Mouse (Mus musculus) kidney, adult 18-20 months (tissue): ENCODE measurements around the gene Srgn.
"Not testable (repeated sequence)": the region's sequence is repeated elsewhere in the genome, so short reads cannot be mapped to it uniquely, and the experiment has no call there.

ENCODE experiments used
- DNase-seq: peaks from one replicate; pipeline ENCODE4 v3.0.0; 2021

The Srgn gene

DNA sequence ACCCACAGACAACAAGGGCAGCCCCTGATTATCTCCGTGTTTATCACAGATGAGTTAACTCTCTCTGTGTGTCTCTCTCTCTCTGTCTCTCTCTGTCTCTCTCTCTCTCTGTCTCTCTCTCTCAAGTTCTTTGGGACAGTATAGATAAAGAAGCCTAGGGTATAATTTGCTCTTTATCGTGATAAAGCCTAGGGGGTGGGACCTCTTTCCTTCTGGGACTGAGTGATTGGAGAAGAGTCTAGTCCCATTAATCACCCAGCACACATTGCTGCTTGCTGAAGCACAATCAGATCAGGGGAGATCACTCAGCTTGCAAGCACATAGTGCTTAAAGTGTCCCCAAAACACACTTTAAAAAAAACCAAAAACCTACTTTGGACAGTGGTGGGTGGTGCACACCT, 6.3 kb downstream of the Srgn start:
- no peak for DNase-seq

DNA sequence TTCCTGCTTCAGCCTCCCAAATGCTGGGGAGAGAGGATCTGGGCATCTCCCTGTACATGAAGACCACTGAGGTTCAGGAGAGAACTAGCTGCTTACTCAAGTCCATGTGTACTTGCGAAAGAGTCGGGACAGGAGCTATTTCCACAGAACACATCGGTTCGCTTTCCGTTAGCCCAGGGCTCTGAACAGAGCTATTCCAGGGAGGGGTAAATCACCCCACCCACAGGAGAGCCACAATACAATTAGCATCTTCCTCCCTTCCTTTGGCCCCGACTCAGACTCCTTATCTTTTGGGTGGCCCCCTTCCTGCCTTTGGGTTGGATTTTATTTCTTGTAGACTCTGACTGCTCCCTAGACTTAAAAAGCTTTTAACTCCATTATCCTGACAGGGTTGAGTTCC, 9.7 kb downstream of the Srgn start:
- no peak for DNase-seq

DNA sequence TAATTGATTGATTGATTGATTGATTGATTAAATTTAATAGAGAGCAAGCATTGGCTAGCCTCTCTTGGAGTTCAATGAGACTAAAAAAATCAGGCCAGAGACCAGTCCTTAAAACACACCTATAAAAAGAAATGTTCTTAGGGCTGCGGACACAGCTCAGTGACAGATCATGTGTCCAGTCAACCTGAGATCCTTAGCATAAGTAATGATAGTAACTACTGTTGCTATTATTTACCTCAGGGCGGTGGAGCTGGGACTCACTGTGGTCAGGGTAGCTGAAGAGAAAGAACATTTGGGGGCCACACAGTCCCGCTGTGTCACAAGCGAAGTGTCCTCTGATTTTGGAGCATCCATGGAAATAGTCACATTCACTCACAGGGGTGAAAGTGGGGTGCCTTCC, 14.4 kb downstream of the Srgn start:
- no peak for DNase-seq

DNA sequence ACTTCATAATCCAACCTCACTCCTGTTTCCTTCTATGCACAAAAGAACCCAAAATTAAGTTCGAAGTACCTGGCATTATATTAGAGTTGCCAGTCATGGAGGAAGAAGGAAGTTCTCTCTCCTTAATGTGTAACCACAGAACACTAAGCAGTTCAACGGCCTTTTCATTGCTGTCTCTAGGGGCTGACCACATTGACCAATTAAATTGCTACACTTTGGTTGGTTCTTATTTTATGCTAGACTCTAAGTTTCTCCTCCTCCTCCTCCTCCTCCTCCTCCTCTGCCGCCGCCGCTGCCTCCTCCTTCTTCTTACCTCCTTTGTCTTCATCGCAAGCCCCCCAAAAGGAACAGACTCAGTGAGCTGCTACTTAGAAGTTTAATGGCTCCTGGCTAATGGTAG, 15.7 kb downstream of the Srgn start:
- DNase-seq, result no peak

DNA sequence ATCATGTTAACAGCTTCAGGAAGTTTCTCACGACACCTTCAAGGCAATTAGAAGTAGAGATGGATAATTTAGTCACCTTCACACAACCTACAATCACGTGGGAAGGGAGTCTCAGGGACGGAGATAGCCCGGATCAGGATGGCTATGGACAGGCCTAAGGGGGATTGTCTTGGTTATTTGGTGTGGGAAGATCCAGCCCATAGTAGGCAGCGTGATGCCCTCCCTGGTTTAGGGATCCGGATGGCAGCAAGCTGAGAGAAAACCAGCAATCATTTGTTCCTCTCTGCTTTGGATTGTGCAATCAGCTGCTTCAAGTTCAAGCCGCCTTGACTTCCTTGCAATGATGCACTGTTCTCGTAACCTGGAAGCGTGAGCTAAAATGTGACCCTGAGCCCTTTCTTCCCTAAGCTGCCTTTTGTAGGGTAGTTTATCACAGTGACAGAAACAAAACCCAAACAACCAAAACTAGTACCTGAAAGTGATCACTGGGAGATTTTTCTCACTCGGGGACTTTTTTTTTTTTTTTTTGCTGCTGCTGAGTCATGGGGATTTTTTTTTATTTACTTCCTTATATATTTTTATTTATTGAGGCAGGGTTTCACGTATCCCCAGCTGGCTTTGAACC, 18.1 kb downstream of the Srgn start:
- no peak for DNase-seq

DNA sequence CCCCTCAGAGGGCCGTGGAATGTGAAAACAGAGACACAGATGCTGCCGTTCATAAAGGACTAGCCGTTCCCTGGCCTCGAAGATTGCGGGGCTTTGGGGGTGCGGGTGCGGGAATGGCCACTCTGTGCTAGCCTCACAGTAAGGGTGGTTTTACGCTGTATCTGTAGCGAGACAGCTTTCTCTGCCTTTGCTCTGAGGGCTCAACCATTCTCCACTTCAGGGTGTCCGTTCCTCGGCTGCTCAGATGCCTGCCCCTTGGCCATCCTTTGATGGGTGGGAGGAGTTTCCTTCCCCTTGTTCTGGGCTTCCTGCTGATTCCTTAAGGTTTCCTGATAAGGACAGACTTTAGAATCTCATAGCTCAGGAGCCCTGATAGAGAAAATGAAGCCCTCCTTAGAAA, 18.8 kb downstream of the Srgn start:
- DNase-seq, result peak; percentile 56

DNA sequence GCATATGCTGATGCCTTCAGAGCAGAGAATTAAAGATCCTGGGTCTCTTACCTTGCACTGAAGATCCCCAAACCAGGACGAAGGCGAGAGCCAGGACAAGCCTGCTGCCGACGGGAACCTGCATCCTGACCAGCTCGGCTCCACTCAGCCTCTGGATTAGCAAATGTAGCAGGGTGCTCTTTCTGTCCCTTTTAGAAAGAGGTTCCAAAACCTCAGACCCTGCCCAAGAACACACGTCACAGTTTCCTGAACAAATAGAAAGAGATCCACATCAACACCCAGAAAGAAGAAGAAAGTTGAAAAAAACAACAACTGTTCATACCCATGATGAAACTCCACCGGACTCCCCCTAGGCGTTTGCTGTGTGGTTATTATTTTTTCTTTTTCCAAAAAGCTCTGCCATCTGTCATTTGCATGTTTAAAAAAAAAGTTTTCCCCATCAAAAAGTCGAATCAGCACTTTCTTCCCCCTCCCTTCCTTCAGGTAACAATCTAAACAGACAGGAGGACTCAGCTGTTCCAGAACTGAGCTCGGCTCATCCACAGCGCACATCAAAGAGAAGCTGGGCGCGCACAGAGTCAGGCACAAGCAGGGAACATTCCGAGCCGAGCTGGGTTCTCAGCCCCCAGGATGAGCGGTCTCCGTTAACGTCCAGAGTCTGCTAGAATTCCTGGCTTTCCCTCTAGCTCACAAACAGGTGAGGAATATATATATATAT, 19.5 kb downstream of the Srgn start:
- peak; percentile 58 for DNase-seq

DNA sequence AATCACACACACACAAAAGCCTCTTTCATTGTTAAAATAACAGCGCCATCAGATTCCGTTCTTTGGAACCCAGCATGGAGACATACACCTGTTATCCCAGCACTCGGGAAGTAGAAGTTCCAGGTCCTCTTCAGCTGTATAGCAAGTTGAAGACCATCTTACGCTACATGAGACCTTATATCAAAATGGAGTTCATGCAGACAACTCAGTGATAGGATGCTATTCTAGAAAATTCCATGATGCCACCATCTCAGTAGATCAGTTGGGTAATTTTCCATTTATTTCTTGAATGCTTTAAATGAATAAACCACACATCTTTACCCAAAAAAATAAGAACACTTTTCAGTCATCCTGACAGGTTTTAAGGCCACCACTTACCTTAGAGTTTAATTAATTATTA, 20.2 kb downstream of the Srgn start:
- no peak for DNase-seq

DNA sequence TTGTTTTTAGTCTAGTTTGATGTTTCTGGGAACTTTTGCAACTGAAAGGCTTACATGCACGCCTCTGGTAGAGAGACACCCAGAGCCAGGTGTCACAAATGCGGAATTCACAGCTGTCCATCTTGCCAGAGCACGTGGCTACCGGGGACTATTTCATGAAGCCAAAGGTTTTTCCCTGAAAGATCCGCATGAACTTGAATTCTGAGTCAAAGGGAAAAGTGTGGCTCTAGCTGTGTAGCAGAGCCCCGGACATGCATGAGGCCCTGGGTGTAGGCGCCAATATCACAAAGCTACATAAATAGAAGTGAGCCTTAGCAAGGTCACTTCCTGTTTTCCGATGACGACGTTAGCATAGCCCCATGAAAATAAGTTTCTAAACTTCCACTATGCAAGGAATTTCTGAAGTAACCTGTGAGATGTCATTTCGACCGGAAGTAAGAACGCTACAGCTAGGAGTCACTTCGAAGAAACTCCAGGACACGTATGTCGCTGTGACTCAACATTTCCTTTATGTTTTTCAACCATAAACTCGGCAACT, 21.2 kb downstream of the Srgn start:
- no peak for DNase-seq

DNA sequence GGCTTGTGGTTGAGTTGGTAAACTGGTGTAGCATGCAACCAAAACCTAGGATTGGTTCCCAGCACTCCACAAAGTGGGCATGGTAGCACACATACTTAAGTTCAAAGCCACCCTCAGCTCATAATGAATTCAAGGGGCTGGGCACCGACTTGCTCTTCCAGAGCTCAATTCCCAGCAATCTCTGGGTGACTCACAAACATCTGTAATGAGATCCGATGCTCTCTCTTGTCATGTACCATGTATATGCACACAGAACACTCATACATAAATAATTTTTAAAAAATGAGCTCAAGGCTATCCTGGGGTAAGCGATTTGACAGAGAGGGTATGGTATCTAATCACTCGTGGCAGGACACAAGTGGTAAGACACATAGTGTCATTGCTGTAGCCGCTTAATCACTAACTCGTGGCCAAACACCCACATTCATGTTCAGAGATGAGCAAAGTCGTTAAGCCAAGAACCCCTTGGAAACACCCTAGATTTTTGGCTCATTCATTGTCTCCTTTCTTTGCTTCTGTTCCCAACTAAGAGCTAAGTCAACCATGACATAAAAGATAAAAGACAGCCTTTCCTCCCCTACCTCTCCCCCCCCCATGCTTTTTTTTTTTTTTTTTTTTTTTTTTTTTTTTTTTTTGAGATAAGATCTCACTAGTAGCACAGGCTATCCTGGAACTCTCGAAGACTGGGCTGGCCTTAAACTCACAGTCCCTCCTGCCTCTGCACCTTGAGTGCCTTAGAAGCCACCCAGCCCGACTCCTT, 21.8 kb downstream of the Srgn start:
- no peak for DNase-seq

DNA sequence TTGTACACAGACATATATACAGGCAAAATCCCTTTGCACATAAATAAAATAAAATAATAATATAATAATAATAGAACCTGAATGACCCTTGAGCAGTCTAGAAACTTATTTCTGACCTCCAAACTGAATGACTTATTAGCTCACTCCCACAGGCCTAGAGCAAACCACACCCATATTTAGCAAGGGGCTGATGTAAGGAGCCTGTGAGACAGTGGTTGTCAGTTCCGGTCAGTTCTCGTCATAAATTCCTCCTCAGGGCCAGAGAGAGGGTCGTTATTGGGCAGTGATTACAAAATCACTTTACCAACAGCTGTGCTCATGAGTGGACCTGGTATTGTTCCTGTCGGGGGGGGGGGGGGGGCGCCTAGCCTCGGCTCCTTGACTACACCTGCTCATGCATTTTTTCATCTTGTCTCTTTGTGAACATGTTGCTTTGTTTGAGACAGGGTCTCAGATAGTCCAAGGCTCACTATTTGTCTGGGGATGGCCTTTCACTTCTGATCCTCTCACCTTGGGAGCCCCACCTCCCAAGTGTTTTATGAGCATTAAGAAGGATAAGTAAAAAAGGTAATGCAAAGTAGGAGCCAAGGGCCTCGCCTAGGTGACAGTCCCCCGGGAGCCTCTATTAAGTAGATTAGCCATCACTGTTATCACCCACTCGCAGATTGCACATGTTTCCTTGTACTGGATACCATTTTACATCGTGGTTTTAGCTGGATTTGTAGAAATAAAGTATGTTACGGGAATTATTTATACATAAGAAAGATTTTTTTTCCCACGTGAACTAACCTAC, 23.2 kb downstream of the Srgn start:
- DNase-seq, result no peak

DNA sequence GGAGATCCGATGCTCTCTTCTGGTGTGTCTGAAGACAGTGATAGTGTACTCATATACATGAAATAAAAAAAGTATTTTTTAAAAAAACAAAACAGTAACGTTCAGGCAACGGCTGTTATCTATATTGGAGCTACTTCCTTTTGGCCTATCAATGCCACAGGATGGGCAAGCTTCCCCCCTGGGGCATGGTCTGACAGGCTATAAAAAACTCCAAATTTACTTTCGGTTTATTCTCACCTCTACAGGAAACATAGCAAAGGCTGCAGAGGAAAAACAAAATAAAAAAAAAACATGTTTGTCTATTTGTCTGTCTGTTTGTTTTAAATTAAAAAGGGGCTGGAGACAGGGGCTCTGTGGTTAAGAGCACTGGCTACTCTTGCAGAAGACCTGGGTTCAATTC, 23.9 kb downstream of the Srgn start:
- no peak for DNase-seq

DNA sequence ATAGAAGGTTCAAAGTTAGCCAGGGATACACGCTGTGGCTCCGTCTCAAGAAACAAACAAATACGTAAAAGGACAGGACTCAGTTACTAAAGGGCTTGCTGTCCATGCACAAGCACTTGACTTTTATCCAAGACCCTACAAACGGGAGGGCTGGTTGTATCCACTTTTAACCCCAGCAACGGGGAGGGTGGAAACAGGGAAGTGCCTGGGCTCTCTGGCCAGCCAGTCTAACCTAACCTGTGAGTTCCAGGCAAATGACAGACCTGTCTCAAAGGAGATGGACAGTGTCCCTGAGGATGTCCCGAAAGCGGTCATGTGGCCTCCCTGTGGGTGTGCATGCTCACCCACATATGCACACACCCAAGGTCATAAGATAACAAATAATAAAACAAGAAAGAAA, 25.3 kb downstream of the Srgn start:
- no peak for DNase-seq

DNA sequence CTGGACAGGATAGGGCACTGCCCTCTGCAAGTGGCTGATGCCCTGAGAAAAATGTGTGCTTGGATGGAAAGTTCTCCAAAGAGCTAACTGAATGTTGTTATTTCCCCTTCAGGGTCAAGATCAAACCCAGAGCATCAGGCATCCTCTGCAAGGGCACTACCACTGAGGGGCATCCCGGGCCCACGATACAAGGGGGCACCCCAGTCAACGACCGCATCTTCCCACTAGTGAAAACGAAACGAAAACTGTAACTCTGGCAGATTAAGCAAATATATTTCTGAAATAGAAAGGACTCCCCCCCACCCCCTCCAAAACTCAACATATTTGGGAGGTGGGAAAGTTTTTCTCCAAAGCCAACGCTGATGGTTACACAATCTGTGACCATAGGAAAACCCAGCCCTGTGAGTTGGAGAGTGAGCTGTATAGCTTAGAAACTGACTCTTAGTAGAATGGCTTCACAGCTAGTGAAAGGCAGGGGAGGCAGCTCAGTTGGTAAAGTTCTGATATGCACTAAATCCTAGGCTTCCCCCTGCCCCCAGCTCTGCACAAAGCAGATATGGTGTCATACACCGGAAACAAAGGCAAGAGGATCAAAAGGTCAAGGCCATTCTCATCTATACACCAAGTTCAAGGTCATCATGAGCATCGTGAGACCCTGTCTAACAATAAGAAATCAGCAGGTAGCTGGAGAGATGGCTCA, 26.2 kb downstream of the Srgn start:
- no peak for DNase-seq

DNA sequence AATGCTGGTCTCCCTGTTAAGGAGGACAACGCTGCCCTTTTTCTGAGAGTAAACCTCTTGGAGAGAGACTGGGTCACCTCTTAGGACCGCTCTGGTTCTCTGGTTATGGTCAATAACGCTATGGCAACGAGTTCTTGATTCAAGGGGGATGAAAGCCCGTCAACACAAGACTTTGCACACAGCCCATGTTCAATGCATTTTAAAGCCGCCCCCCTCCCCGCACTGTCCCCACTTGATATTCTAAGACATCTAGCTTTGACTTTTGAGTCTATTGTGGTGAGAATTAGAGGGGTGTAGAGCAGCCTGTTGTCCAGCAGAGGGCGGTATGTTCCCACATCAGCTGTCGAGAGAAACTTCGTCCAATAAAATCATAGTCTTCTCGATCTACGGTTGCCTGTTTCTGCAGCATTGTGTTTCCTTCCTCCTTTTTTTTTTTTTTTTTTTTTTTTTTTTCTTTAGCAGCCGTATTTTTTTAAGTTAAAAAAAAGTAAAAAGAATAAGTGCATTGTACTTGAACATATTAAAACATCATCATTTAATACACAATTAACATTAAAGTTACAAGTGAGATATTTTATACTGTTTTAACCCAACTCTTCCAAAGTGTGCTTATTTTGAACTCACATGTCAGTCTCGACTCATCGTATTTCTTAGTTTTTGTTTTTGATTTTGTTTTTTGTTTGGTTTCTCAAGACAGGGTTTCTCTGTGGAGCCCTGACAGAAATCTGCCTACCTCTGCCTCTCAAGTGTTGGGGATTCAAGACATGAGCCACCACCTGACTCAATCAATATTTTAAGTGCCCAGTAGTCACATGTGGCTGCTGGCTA, 26.9 kb downstream of the Srgn start:
- DNase-seq, result peak; percentile 68

DNA sequence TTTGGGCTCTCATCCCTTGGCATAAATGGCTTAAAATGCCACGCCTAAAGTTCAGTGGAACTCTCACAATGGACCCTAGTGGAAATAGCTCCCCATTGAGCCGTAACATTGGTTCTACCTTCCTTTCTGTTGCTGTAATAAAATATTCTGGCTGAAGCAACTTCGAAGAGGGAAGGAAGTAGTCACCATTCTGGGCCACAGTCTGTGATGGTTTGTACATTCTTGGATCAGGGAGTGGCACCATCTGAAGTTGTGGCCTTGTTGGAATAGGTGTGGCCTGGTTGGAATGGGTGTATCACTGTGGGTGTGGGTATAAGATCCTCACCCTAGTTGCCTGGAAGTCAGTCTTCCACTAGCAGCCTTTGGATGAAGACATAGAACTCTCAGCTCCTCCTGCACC, 35.6 kb downstream of the Srgn start:
- DNase-seq, result not testable (repeated sequence)

DNA sequence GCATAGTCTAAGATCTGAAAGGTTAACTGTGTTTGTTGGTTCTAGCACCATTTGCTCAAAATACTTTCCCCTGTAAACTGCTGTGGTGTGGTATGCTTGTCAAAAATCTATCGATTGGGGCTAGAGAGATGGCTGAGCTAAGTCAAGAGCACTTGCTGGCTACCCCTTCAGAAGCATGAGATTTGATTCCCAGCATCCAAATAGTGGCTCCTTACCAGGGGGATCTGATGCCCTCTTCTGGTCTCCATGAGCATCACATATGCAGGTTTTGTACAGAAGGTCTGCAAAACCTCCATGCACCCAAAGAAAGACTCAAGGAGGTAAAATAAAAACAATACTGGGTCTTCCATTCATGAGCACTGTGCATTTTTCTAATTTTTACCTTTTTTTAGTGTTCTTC, 39.0 kb downstream of the Srgn start:
- peak; percentile 49 for DNase-seq

DNA sequence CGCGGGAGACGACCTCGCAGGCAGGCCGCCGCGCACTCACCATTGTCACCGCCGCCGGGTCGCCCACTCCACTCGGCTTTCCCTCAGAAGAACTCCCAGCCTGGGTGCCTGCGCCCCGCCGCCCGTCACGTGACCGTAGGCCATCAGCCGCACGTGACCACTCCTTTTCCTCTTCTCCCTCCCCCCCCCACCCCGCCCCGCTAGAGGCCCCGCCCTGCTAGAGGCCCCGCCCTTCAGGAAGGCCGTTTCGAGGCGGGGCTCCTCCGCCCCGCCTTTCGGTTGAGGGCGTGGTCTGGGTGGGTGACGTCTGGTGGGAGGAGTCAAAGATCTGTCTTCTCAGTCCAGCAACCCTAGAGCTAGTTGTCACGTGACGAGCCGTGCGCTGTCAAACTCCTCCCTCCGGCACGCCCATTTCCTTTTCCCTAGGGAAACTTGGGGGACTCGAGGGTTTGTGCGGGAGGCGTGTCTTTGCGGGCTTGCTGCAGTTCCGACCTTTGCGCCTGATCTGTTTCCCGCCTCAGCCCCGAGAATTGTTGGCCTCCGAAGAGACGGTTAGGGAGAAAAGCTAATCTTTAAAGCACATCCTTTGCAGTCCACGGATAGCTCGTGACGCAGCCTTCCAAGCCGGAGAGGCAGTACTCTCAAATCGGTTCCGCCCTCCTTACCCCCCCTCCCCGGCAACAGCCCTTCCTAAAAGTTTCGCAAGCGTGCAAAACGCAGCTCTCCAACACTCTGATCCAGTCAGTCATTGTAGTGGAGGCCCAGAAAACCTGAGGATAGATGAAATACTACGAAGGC, 40.4 kb downstream of the Srgn start, which contains the start of gene Vps26a:
Gene Vps26a (minus strand): TSS at position 188 of the 798 bp plus-strand sequence.
- DNase-seq, result peak; percentile 99

DNA sequence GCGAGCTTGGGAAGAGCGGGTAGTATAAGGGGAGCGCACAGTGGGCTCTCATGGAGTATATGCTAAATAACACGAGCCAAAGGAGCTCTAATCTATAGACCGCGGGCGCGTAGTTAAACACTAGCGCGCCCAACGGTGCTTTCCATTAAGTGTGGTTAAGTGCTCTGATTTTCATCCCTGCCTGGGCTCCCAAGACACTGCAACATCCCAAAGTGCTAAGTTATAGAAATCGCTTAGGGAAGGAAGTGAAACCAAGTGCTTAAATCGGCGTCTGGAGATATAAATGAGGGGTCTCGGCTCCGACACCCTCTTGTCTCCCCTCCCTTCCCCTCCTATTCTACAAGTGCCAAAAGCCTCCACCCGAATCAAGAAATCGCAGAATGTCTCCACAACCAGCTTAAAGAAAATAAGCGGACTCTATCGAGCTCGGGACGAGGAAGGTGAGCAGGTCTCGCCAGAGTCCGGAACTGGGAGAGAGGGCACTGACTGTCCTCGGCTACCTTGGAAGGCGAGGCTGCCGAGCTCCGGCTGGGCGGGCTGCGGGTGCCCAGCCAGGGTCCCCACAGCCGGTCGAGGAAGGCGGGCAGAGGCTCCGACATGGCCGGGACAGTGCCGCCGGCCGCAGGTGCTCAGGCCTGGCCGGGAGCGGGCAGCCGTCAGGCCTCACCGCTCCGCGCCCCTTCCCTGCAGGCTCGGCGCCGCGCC, 41.2 kb downstream of the Srgn start:
- no peak for DNase-seq
